Mouse (Mus musculus): ENCODE data around the gene Gbe1.

GRCm38 (mm10) chr16:70608358-70608757 lies 294.6 kb downstream of the Gbe1 start:
- no peak for TF ChIP-seq MAFK (IDR thresholded peaks at IDR 0.05; ENCODE audit: insufficient read depth, low read depth, low read length)
- no peak for TF ChIP-seq ZC3H11A (IDR thresholded peaks at IDR 0.05; ENCODE audit: borderline replicate concordance, low read depth, low read length)
- no peak for TF ChIP-seq ZNF384 (IDR thresholded peaks at IDR 0.05; ENCODE audit: low read depth, low read length)
